Mouse (Mus musculus) thymus, adult 2 months (tissue): ENCODE results near the gene Rapgef3.

Experiments used
- CTCF ChIP-seq: fragments of 200-500 bp; IDR thresholded peaks from 2 replicates; pipeline ENCODE4 v1.5.1; 2012; ENCODE audit warnings: mild to moderate bottlenecking, control low read depth, low read length, moderate library complexity, borderline replicate concordance; ENCODE audit not compliant: control insufficient read depth, poor library complexity, insufficient read depth; ENCODE audit errors: extremely low read depth
- POLR2A ChIP-seq: fragments of 200-500 bp; IDR thresholded peaks from 2 replicates; pipeline ENCODE4 v1.6.1; 2012; ENCODE audit warnings: mild to moderate bottlenecking, low read length, control low read depth, moderate library complexity; ENCODE audit not compliant: control insufficient read depth, poor library complexity, insufficient read depth; ENCODE audit errors: extremely low read depth

GRCm38 (mm10) chr15:97754476-97754875, 13.3 kb downstream of the Rapgef3 start:
- TF ChIP-seq CTCF: no peak
- TF ChIP-seq POLR2A: no peak
